Mouse (Mus musculus): ENCODE measurements at regions not wholly inside any gene's neighbourhood (a gene's known extent, or its start where the extent isn't known, plus 50 kb on each side); places are given as distances from the start of the nearest gene placed in this dataset.

DNA sequence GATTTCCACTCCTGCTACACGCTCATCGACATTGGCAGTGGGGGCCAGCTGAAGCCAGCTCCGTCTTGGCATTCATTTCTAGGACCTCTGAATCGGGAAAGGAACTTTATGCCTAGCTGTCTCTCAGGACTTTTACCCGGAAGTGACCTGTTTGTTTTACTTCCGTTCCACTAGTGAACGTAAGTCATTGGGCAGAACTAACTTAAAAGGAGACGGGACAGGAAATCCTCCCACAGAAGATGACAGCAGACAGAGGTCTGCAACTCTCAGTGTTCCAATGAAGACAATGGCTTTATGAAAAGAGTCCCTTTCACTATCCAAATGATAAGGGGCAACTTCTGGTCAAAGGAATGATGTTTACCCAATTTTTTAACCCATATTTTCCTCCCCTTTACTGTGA, 155.5 kb downstream of the Sec61b start:
- DNase-seq = no peak

GRCm38 (mm10) chr4:47630427-47630826, 156.0 kb downstream of the Sec61b start:
- no peak for DNase-seq

DNA sequence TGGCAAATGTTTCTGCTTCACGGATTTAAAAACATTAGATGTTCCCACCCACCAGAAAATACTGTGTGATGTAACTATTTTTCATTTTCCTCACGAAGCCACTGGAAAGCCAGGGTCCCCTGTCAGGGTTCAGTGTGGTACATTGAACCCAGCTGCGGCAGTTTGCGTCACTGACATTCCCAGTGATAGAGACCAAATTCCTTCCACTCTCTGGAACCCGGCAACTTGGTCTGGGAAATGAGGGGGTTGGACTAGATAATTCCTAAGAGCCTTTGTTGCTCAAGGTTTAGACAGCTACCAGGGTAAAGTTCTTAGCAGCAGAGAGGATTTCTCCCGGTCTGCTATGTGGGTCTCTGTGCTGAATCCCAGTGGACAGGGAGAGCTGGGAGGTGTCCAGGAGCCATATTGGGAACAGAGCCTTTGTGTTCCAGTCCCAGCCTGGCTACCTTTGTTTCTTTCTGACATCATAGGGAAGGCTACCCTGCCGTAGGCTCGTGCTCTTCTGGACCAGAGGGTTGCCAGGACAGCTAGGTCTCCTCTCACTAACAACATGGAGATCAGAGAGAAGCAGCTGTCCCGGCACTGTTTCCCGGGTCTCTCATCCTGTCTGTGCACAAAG, 164.5 kb downstream of the Sec61b start:
- DNase-seq = no peak

- DNase-seq = no peak
Measured at GRCm38 (mm10) chr4:47645093-47645492, 170.6 kb downstream of the Sec61b start.

DNA sequence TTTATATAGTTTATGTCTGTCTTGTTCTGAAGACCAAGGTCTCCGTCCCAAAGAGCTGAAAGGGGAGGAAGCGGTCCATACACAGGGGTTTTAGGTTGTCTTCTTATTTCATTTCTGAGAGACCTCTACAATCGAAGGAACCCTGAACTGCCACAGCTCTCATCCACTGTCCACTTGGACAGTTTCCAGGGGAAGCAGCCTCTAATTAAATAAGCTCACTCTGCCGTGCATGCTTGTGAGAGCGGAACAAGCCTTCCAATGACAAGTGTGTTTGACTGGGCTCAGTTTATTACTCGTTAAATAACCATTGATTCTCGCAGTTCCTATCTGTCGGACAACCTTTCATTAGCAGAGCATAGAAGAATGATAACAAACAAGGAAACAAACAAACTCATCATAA, 174.2 kb downstream of the Sec61b start:
- DNase-seq = no peak

DNA sequence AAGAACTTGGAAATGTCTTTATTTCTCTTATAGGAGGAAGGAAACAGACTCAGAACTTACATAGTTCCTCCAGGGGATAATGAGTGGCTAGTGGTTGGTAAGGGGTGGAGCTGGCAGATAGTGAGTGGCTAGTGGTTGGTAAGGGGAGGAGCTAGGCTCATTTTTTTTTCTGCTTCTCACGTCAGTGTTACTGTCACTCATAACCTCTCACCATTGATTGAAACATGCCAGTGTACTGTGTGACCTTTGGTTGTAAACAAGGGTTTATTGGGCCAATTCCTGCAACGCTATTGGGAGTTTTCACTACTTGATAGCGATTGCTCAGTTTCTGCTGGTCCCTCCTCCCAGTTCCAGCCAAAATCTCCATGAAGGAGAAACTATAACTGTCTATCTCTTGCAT, 175.5 kb downstream of the Sec61b start:
- no peak for DNase-seq

GRCm38 (mm10) chr4:47651521-47651920, 177.1 kb downstream of the Sec61b start:
- no peak for DNase-seq

GRCm38 (mm10) chr4:47653143-47653542, 178.7 kb downstream of the Sec61b start:
- DNase-seq = no peak

- no peak for DNase-seq
Measured at GRCm38 (mm10) chr4:47669519-47669918, 195.1 kb downstream of the Sec61b start.

- DNase-seq = no peak
Measured at GRCm38 (mm10) chr4:47670476-47670875, 196.0 kb downstream of the Sec61b start.

DNA sequence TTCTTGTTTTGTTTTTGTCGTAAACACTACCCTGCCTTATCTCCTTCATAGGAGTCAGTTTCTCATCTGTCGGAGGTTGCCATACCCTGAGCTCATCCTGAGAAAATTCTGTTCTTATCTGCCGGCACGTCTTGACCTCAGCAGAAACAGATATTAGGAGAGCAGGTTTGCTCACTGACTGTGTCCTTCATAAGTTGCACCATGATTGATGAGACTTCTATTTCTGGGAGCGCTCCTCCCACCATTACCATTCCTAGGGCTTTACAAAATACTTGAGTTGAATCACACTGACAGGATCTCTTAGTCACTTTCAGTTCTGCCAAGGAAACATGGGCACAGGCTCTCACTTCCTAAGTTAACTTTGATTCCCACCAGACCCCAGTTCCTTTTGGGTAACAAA, 196.9 kb downstream of the Sec61b start:
- DNase-seq = no peak

DNA sequence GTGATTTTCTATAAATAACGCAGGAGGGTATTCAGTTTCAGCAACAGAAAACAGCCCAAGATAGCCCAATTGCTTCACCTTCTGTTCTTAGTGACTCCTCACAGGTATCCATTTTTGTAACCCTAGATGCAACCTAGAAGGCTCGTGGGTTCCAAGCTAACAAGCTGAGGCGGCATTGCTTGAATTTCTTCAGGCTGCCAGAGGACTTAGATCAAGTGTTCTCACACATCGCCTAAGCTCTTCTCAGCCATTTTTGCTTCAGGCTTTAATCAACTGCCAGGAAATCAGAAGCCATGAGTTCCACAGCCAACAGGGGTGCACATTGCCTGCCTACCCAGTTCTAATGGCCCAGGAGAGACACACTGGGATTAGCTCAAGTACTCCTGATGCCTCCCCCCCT, 206.7 kb downstream of the Sec61b start:
- DNase-seq = no peak

- DNase-seq = no peak
Measured at GRCm38 (mm10) chr4:47691207-47691606, 216.7 kb downstream of the Sec61b start.

DNA sequence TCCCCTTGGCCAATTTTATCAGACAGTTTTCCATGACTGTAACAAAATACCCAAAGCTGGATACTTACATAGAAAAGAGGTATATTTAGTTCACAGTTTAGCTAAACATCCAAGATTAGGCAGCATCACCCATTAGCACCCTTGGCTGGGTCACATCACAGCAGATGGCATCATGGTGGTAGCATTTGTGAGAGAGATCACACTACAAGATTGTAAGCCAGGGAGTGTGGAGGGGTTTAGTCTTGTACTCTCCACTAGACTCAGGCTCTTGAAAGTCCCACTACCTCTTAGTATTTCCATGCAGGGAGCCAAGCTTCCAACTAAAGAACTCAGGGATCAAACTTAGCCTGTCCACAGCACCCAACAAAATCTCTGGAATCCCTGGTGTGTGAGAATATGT, 218.2 kb downstream of the Sec61b start:
- DNase-seq = no peak

- no peak for DNase-seq
Measured at GRCm38 (mm10) chr4:47693221-47693620, 218.8 kb downstream of the Sec61b start.

DNA sequence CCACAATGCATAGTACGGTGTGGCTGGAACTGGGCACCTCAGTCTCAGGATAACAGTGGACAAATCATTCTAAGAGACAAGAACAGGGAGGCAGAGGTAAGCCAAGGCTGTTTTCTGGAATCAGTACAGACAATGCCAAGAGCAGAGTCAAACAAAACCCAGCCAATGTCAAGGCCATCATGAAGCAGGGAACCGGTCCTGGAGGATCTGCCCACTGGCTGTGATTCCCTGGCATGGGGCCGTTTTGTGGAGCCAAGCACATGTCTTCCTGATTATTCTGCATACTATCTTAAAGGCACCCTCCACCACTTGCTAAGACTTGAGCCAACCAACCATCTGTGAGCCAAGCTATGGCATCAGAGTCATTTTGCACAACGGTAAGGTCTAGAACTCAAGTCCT, 222.6 kb downstream of the Sec61b start:
- no peak for DNase-seq

- no peak for DNase-seq
Measured at GRCm38 (mm10) chr4:47698514-47698913, 224.1 kb downstream of the Sec61b start.

DNA sequence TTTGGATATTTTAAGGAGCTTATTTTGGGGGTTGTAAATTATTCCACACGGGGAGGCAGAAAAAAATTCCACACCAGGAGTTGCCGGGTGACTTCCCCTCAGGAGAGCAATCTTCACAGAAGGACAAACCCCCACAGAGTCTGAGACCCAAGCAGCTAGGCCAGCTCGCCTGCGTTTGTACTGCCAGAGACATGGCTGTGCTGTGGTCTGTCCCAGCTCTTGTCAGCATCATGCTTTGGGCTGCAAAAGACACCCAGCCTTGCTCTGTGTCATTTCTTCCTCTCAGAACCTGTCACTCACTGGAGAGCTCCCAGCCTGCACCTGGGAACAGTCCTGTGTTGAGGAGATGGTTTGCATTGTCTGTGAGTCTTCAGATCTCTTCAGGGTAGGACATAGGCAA, 224.5 kb downstream of the Sec61b start:
- no peak for DNase-seq

GRCm38 (mm10) chr4:47703501-47703900, 229.0 kb downstream of the Sec61b start:
- DNase-seq = no peak

- no peak for DNase-seq
Measured at GRCm38 (mm10) chr4:47704607-47705006, 230.1 kb downstream of the Sec61b start.

DNA sequence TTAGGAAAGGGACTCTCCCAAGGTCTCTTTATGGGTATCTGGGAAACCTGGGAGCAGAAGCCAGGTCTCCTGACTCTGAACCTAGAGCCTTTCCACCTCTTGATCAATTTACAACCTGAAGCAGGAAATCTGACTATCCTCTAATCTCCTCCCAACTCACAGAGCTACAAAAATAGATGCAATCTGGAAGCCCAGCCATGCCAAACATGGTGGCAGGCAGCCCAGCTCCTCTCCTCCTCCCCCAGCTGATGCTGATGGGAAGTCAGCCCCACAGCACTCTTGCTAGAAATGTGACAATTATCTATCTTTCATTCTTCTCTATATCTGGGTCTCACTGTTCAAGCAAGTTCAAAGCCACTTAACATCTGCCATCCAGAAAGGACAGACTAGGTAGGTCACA, 233.5 kb downstream of the Sec61b start:
- DNase-seq = no peak

GRCm38 (mm10) chr4:47713387-47713786, 238.9 kb downstream of the Sec61b start:
- DNase-seq = no peak

DNA sequence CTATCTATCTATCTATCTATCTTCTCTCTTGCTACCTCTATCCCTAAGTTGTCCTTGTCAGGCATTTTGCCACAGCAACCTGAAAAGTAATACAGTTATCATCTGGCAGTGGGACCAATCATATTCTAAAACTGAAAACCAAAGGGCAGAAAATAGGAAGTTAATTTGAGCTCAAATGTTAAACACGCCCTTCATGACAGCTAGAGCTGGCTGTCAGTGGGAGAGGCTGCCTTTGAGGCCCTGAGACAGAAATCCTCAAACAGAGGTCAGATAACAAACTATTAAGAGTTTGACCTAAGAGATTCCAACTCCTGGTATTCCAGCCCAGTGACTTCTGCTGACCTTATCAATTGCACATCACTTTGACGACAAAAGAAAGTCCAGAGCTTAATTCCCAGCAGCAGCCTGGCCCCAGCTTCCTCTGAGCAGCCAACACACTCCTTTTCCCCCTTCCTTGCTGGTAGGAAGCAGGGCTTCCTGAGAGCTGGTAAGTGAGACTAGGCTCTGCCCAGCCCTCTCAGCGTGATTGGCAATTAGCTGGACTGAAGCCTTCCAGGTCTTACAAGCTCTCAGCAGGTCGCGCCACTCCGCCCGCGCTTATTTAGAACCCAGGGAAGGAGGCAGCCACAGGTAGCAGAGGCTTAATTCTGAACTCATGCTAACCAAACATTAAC, 250.0 kb downstream of the Sec61b start:
- no peak for DNase-seq

- DNase-seq = no peak
Measured at GRCm38 (mm10) chr4:47725005-47725340, 250.5 kb downstream of the Sec61b start.

- DNase-seq = no peak
Measured at GRCm38 (mm10) chr4:47746498-47747190, 272.2 kb downstream of the Sec61b start.

All from kidney, adult 8-10 months (tissue).